Mouse (Mus musculus): ENCODE measurements around the gene Mib2. TPM values are rescaled to one million over a fixed set of nuclear protein-coding genes. Genes with fewer than 3 reads are reported as not detected.

Mib2 gene
- polyA plus RNA-seq, 1 experiment from 2014 or later, result 36.7 TPM

DNA sequence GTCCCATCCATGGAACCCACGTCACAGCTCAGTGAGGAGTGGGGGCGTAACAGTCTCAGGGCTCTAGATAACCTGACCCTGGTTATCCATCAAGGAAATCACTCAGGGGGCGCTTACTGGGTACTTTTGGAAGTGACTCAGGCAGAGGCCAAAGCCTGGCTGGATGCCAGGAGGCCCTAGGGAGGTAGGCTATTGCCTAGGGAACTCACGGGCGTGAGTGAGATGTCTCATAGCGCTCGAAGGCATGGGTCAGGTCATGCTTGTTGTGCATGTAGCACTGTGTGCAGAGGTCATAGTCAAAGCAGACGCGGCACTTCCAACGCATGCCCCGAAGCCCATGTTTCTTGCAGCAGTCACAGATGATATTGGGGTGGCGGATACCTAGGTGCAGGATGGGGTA lies 8.4 kb downstream of the Mib2 start:
- H3K9me3 ChIP-seq, result no peaks in the 10 kb centered on the region
- H3K27ac ChIP-seq, result no peak overlapping the region
- peaks cover 10% of the 10 kb centered on the region for H3K27me3 ChIP-seq
- H3K9ac ChIP-seq, result 0 out of 2 replicates have a peak overlapping the region, but pooled peaks have one; percentile 4
- 88% methylated on average over 12 of the region's 12 CpGs for WGBS
- no peak overlapping the region for H3K4me2 ChIP-seq
- no peaks in the 10 kb centered on the region for H3K4me1 ChIP-seq
- H3K36me3 ChIP-seq, result peaks cover 85% of the 10 kb centered on the region
- H3K4me3 ChIP-seq, result no peak overlapping the region
- no peak for ATAC-seq (ENCODE audit: insufficient number of reproducible peaks, insufficient read depth, low FRiP score, low TSS enrichment, low read depth)

DNA sequence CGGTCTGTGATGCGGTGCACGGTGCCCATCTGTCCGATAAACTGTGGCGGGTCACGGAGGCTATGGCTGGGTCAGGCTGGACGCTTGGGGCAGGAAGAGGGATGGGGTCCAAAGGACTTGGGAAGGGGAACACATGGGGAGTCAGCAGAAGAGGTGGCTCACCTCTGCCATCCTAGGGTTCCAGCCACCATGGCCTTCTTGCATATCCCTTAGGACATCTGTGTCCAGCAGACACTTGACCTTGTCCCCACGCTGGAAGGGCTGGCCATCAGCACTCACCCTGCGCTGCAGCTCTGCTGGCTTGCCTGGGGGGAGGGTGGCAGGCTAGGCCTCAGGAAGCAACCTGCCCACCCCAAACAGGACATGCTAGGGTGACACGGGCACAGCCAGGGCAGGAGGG lies 10.0 kb downstream of the Mib2 start:
- H3K4me1 ChIP-seq, result peaks cover 16% of the 10 kb centered on the region
- no peak overlapping the region for H3K27ac ChIP-seq
- no peak overlapping the region for H3K9ac ChIP-seq
- no peaks in the 10 kb centered on the region for H3K9me3 ChIP-seq
- no peak overlapping the region for H3K4me3 ChIP-seq
- peaks cover 75% of the 10 kb centered on the region for H3K36me3 ChIP-seq
- ATAC-seq (ENCODE audit: insufficient number of reproducible peaks, insufficient read depth, low FRiP score, low TSS enrichment, low read depth), result no peak
- peaks cover 27% of the 10 kb centered on the region for H3K27me3 ChIP-seq
- H3K4me2 ChIP-seq, result no peak overlapping the region
- 92% methylated on average over 10 of the region's 10 CpGs for WGBS

DNA sequence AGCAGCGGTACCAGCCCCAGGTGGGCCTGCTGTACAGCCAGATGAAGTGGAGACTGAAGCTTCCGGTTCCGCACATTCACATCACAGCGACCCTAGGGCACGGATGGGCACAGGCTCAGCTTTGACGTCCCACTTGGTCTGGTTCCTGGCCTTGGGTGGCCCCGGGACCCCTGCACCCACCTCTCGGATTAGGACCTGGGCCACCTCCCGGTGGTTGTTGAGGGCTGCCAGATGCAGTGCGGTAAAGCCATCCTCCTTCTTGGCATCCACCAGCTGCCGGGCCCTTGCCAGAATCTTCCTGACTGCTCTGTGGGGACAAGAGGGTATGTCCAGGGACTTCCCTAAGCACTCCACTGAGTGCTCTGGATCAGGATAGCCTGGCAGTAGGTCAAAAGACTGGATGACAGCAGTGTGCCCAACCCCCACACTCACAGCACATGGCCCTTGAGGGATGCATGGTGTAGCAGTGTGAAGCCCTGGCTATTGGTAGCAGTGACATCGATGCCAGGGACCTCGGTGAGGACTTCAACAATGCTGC lies 12.7 kb downstream of the Mib2 start:
- peaks cover 61% of the 10 kb centered on the region for H3K36me3 ChIP-seq
- no peak overlapping the region for H3K9ac ChIP-seq
- ATAC-seq (ENCODE audit: insufficient number of reproducible peaks, insufficient read depth, low FRiP score, low TSS enrichment, low read depth), result no peak
- peaks cover 43% of the 10 kb centered on the region for H3K4me1 ChIP-seq
- peaks cover 54% of the 10 kb centered on the region for H3K27me3 ChIP-seq
- H3K4me3 ChIP-seq, result no peak overlapping the region
- WGBS, result 89% methylated on average over 13 of the region's 13 CpGs
- H3K4me2 ChIP-seq, result no peak overlapping the region
- no peaks in the 10 kb centered on the region for H3K9me3 ChIP-seq
- no peak overlapping the region for H3K27ac ChIP-seq

DNA sequence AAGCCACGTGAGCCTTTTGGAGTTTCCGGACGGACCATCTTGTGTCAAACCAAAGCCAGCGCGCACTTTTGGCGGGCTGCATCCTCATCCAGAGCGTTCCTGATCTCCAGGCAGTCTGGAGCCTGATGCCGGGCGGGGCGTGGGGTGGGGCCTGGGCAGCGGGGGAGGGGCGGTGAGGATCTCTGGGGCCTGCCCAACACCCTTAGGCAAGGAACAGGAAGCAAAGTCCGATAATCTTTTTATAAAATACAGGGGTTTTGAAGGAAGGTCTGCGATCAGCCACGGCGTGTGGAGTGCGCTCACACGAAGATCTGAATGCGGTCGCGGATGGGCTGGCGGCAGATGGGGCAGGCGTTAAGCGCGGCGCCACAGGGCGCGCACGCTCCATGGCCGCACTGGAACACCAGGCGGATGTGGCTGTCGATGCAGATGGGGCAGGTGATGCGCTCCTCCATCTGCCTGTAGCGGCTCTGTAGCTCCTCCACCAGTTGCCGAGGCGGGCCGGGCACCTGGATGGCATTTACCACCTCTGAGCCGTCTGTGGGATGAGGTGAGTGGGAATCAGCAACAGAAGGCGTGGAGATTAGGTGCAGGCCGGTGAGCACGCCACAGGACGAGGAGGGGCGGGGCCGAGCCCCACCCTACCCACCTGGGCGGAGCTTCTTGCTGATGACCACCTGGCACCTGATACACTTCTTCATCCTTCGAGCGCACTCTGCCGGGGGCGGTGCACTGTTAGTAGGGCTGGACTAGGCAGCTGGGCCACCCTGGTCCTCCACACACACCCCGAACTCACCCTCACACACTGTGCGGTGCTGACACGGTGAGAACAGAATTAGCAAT lies 14.3 kb downstream of the Mib2 start:
- Histone ChIP-seq H3K27me3 (peaks cover 58% of the 10 kb centered on the region), H3K4me3 (peak overlapping the region; percentile 57), H3K4me1 (peaks cover 44% of the 10 kb centered on the region), H3K4me2 (peak overlapping the region; percentile 94), H3K9me3 (no peaks in the 10 kb centered on the region), H3K36me3 (peaks cover 63% of the 10 kb centered on the region), H3K9ac (peak overlapping the region; percentile 82), H3K27ac (0 out of 2 replicates have a peak overlapping the region, but pooled peaks have one; percentile 33)
- ATAC-seq (ENCODE audit: insufficient number of reproducible peaks, insufficient read depth, low FRiP score, low TSS enrichment, low read depth), result peak; percentile 68; the same call in 1 of the 2 replicates
- 1% methylated on average over 52 of the region's 52 CpGs for WGBS

DNA sequence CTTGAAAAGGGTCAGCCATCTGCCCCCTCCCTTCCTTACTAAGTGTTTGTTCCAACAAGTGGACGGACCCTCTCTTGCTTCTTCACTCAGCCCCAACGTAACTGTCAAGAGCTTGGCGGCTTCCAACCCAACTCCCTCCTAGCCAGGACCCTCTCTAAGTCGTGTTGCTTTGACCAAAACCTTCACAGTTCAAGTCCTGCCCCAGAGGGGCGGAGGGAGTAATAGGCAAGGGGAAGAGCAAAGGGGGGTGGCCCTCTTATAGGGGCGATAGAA lies 14.9 kb downstream of the Mib2 start:
- 1% methylated on average over 6 of the region's 6 CpGs for WGBS
- H3K4me3 ChIP-seq, result peak overlapping the region; percentile 57
- peak overlapping the region; percentile 82 for H3K9ac ChIP-seq
- peaks cover 44% of the 10 kb centered on the region for H3K4me1 ChIP-seq
- H3K9me3 ChIP-seq, result no peaks in the 10 kb centered on the region
- H3K4me2 ChIP-seq, result peak overlapping the region; percentile 94
- H3K36me3 ChIP-seq, result peaks cover 63% of the 10 kb centered on the region
- H3K27me3 ChIP-seq, result peaks cover 58% of the 10 kb centered on the region
- no peak overlapping the region for H3K27ac ChIP-seq
- no peak for ATAC-seq (ENCODE audit: insufficient number of reproducible peaks, insufficient read depth, low FRiP score, low TSS enrichment, low read depth)

DNA sequence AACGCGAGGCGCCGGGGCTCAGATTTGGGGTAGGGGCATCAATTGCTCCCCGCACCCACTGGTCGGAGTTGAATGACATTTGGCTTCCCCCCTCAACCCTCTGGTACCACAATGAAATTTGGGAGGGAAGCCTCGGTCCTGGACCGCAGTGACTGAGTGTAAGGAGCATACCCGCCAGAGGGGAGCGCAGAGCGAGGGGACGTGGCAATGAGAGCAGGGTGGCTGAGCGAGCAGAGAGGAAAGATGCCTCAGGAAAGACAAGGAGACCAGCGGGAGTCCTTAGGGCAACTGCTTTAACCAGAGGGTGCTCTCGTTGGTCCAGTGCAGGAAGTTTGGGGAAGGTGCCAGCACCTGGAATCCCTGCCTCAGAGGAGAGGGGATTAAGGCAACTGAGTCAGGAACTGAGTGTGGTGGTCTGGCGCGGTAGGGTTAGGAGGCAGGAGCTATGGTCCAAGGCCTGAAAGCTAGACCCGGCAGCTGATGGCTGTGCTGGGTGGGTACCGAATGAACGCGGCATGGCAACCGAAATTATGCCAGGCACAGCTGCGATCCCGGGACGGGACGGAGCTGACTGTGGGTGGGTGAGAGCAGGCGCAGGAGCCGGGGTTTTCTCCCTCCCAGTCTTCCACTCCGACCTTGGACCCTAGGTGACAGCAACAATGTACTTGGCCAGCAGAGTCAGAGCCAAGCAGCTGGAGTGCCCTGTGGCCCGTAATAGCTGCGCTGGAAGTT lies 15.4 kb downstream of the Mib2 start:
- Histone ChIP-seq H3K9ac (peak overlapping the region; percentile 82), H3K36me3 (peaks cover 64% of the 10 kb centered on the region), H3K4me1 (peaks cover 44% of the 10 kb centered on the region), H3K4me2 (peak overlapping the region; percentile 94), H3K27me3 (peaks cover 58% of the 10 kb centered on the region), H3K4me3 (peak overlapping the region; percentile 57), H3K27ac (0 out of 2 replicates have a peak overlapping the region, but pooled peaks have one; percentile 33), H3K9me3 (no peaks in the 10 kb centered on the region)
- ATAC-seq (ENCODE audit: insufficient number of reproducible peaks, insufficient read depth, low FRiP score, low TSS enrichment, low read depth), result no peak
- under 1% methylated on average over 31 of the region's 31 CpGs for WGBS

DNA sequence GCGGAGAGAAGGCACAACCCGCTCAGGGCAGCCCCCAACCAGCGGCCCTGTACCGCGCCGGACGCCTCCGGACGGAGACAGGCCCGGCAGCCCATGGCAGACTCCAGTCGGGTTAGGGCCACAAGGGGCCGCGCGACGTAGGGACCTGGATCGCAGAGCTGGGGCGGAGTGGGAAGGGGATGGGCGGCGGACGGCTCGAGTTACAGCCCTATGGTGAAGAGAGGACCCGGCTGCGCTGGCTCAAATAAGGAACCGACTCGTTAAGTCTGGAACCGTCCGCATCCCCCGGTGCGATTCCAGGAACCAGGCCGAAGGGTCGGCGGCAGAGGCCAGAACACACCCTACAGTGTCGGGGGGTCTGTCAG lies 15.9 kb downstream of the Mib2 start, which contains the start of gene Mmp23:
Gene Mmp23, minus strand, starts transcription at position 299 of the 365 bp plus-strand sequence.
- Histone ChIP-seq H3K4me3 (peak within 1 kb of the TSS; percentile 57), H3K27me3 (peaks cover 58% of the 10 kb centered on the region), H3K4me2 (peak within 1 kb of the TSS; percentile 94), H3K36me3 (peaks cover 66% of the 10 kb centered on the region), H3K9me3 (no peaks in the 10 kb centered on the region), H3K9ac (peak within 1 kb of the TSS; percentile 82), H3K4me1 (peaks cover 44% of the 10 kb centered on the region), H3K27ac (0 out of 2 replicates have a peak within 1 kb of the TSS, but pooled peaks have one; percentile 33)
- ATAC-seq (ENCODE audit: insufficient number of reproducible peaks, insufficient read depth, low FRiP score, low TSS enrichment, low read depth), result peak; percentile 18; the same call in 1 of the 2 replicates
- WGBS, result 1% methylated on average over 33 of the region's 33 CpGs

DNA sequence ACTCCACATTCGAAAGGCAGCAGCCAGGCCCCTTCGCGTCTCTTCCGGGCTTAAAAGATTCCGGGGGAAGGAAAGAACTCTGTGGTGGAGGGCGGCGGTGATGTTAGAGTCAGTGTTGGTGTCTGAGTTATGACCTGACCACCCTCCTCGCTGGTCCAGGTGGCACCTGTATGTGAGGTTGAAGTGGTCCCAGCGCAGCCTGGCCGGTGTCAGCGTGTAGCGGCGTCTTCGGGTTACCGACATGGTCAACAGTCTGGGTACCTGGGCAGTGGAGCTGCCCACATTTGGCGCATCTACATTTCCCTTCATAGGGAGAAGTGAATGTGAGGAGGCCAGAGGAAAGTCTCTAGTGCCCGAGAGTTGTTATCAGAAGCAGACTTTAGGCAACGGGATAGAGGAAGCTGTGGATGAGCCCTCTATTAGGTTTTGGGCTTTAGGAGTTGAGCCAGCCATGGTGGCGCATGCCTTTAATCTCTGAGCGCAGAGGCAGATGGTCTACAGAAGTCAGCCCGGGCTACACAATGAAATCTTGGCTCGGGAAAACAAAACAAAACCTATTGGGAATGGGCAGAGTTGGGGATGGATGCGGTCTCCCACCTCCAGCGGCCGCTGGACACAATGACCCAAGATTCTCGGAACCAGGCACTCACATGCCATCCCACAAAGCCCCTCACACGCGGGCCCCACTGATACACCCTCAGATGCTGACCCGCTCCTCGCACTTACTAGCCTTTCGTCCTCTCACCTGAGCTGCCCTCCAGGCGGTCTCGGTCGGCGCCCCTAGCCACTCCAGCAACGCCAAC lies 16.5 kb downstream of the Mib2 start:
- peak overlapping the region; percentile 57 for H3K4me3 ChIP-seq
- 21% methylated on average over 35 of the region's 36 CpGs for WGBS
- peaks cover 58% of the 10 kb centered on the region for H3K27me3 ChIP-seq
- H3K36me3 ChIP-seq, result peaks cover 66% of the 10 kb centered on the region
- no peaks in the 10 kb centered on the region for H3K9me3 ChIP-seq
- no peak for ATAC-seq (ENCODE audit: insufficient number of reproducible peaks, insufficient read depth, low FRiP score, low TSS enrichment, low read depth)
- peak overlapping the region; percentile 82 for H3K9ac ChIP-seq
- 0 out of 2 replicates have a peak overlapping the region, but pooled peaks have one; percentile 33 for H3K27ac ChIP-seq
- peak overlapping the region; percentile 94 for H3K4me2 ChIP-seq
- peaks cover 44% of the 10 kb centered on the region for H3K4me1 ChIP-seq

DNA sequence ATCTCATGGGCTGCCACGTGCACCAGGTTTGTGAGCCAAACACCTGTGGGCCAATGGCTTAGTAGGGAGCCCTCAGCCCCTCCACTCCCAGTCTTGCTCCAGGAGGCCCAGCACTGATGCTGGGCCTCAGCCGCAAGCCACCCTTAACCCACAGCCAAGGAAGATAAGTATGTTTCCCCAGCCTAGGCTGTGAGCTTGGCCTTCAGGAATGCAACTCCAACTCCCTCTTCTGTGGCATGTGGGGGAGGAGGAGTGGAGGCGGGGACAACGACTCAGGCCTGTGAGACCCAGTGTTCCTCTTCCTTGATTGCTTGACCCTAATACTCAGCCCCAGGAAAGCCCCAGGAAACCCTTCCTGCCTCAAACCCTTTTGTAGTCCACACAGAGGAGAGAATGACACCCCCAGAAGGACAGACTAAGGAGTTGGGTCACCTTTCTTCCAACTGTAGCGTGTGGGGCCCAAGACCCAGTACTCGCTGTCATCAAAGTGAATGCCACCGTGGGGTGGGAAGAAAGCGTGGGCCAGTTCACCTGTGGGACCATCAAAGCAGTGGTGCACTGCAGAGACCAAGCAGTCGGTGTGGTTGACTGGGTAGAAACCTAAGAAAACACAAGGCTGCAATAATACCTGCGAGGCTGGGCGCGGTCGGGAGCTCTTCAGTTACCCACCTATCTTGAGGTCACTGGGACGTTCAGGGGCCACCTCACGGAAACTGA lies 17.3 kb downstream of the Mib2 start:
- H3K9ac ChIP-seq, result peak overlapping the region; percentile 82; the same call in 1 of the 2 replicates
- no peaks in the 10 kb centered on the region for H3K9me3 ChIP-seq
- H3K4me3 ChIP-seq, result peak overlapping the region; percentile 57
- H3K27me3 ChIP-seq, result peaks cover 58% of the 10 kb centered on the region
- peaks cover 44% of the 10 kb centered on the region for H3K4me1 ChIP-seq
- WGBS, result 64% methylated on average over 15 of the region's 15 CpGs
- H3K36me3 ChIP-seq, result peaks cover 64% of the 10 kb centered on the region
- H3K4me2 ChIP-seq, result peak overlapping the region; percentile 94
- no peak for ATAC-seq (ENCODE audit: insufficient number of reproducible peaks, insufficient read depth, low FRiP score, low TSS enrichment, low read depth)
- no peak overlapping the region for H3K27ac ChIP-seq

DNA sequence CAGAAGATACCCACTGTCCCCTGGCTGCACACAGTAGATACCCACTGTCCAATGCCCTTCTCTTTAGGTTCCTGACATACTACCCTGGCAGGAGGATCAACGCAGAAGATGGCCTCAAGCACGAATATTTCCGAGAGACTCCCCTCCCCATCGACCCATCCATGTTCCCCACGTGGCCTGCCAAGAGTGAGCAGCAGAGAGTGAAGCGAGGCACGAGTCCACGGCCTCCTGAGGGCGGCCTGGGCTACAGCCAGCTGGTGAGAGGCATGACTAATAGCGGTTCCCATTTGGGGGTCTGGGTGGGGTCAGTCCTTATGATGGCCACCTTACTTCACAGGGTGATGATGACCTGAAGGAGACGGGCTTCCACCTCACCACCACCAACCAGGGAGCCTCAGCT lies 19.6 kb downstream of the Mib2 start:
- Histone ChIP-seq H3K4me2 (no peak overlapping the region), H3K4me3 (no peak overlapping the region), H3K9me3 (no peaks in the 10 kb centered on the region), H3K27ac (no peak overlapping the region), H3K36me3 (peaks cover 63% of the 10 kb centered on the region), H3K4me1 (peaks cover 33% of the 10 kb centered on the region), H3K9ac (no peak overlapping the region), H3K27me3 (peaks cover 35% of the 10 kb centered on the region)
- 91% methylated on average over 11 of the region's 11 CpGs for WGBS
- ATAC-seq (ENCODE audit: insufficient number of reproducible peaks, insufficient read depth, low FRiP score, low TSS enrichment, low read depth), result no peak

Measured in embryonic facial prominence, embryonic 13.5 days (tissue).